Mouse (Mus musculus): ENCODE data around the gene Pla1a.

Gene Pla1a

DNA sequence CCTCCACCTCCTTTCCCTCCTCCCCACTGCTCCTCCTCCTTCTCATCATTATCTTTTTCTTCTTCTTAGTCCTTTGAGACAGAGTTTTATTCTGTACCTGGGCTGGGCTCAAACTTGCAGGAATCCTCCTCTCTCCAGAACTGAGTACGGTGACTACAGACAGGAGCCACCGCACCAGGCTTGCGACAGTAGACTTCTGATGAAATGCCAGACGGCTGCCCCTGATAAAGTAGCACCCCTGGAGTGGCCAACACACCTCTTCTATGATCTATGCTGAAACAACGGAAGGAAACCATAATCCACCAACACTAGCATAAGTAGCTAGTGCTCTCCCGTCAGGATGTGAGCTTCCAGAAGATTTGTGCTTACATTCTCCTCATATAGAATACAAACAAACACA lies 45.6 kb downstream of the Pla1a start:
- DNase-seq (ENCODE audit: low spot score), result no peak

DNA sequence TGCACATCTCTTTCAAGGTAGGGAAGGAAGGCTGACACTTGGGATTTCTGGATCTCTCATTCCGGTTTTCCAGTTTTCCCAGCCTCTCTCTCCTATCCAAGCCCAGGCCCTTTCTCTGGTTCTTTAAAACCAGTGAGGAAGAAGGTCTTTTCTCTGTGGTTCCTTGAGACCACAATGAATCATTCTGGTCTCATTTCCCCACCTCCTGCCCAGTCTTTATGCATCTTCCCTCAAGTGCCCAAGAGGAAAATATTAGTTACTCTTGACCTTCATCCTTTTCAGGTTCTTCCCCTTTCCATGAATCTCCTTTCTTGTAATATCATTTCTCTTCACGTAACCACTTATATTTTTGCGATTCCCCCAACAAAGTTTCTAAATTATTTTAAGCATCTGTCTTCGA lies 47.2 kb downstream of the Pla1a start:
- no peak for DNase-seq (ENCODE audit: low spot score)

DNA sequence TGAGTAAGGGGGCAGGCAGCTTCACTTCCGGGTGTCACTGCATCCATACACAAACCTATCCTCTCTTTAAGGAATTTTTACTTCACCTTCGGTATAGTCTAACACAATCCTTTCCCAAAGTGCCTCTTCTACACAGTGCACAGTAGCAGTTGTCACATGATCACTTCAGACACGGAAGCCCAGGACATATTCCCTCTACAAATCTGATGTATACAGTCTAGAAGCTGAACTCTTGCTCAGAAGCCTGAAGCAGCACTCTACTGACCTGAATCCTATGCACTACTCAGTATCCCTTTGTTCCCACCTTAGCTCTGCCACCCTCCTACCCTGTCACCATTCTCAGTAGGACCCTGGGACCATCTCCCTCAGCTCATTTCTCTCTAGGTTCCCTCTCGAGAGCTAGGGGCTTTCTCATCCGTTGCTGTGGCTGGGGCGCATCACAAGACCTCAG lies 47.7 kb downstream of the Pla1a start:
- DNase-seq (ENCODE audit: low spot score), result no peak

DNA sequence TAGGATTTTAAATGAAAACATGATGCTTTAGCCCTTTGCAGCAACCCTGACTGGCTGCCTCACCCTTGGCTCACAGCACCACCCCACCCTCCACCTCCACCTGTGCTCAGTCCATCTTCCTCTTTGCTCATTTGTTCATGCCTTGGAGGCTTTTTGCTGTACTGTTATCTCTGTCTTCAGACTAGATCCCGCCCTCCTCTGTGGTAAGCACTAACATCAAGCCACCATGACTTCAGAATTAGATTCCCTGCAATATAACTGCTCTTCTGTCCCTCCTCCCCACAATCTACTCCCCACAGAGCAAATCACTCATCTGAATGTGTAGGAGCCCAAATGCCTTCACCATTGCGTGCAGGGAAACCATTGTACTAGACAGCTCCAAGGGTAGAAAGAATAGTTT lies 49.3 kb downstream of the Pla1a start:
- DNase-seq (ENCODE audit: low spot score), result no peak

DNA sequence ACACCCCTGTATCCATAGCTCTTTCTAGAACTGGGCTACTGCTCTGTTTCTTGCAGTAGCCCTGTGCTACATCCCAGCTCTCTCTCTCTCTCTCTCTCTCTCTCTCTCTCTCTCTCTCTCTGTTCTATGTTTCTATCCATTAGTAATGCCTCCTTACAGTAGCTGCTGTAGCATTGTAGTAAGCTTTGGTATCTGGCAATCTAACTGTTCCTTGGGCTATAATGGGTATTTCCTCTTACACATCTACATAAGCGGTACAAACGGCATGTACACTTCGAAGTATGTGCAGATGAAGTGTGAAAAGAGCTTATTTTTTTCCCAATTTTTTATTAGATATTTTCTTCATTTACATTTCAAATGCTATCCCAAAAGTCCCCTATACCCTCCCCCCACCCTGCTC lies 53.0 kb downstream of the Pla1a start:
- DNase-seq (ENCODE audit: low spot score), result no peak

DNA sequence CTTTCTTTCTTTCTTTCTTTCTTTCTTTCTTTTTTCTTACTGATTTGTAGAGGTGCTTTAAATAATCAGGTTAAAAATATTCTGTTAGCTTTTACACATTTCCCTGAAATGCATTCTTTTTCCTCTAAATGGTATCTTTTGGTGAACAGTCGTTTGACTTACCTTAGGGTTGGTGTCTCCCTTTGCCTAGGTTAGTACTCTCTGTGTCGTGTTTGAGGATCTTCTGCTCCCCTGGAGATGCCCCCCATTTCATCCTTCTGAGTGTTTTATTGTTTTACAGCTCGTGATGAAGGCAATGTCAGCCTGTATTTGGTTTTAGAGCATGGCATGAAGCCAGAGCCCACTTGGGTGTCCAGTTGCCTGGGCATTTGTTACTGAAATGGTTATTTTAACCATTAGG lies 53.5 kb downstream of the Pla1a start:
- DNase-seq (ENCODE audit: low spot score), result no peak

DNA sequence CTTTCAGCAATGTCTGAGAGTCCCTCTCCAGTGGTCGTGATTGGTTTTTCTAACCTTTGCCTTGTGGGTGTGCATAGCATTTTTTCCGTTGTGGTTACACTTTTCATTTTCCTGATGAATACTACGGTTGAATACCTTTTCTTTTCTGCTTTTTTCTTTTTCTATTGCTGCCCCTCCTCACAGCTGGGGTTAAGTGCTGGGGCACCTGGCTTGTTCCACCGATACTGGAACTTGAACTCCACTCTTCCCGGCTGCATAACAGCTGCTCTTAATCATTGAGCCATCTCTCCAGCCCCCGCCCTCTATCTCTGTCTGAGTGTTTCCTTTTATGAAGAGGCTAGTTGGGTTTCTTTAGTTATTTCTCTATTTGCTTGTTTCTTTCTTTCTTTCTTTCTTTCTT lies 53.9 kb downstream of the Pla1a start:
- no peak for DNase-seq (ENCODE audit: low spot score)

DNA sequence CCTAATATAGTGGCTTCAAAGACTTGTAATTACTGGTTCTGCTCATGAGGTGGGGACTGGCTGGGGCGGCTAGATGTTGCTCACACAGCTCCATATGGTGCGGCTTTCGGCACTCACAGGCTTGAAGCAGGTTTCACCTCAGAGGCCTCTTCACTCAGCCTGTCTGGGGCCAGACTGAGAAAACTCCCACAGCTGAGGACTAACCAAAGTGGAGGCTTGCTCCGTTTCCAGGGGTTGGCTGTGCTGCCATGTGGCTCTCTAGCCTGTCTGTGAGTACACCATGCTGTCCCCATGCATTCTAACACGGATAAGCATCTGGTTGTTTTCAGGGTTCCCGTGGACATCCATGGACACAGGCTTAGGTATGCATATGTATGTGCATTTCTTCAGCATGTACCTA lies 54.4 kb downstream of the Pla1a start:
- DNase-seq (ENCODE audit: low spot score), result no peak

DNA sequence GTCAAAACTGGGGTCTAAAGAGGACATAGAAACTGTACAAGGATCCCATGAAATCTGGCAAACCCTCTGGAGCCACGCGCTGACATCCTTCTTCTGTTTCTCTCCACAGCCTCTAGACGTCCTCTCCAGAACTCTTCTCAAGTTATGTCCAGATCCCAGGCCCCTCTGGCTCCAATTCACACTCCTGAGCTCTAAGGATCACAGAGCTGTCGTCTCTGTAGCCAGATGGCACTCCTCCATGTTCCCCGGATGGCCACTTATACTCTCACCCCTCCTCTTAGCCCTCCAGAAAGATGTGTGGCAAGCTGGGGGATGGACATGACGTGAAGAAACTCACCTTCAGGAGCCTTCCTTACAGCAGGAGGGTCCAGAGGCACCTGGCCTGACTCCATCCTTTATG lies 55.4 kb downstream of the Pla1a start:
- DNase-seq (ENCODE audit: low spot score), result no peak

DNA sequence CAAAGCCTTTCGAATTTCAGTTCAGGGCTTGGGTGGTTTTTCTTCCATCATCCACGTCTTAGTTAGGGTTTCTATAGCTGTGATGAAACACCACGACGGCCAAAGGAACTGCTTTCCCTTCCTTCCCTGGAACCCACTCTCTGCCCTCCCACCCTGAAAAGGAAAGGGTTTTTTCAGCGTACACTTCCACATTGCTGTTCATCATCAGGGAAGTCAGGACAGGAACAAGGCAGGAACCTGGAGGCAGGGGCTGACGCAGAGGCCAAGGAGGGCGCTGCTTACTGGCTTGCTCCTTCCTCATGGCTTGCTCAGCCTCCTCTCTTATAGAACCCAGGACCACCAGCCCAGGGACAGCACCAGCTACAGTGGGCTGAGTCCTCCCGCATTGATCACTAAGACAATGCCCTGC lies 56.1 kb downstream of the Pla1a start:
- no peak for DNase-seq (ENCODE audit: low spot score)

DNA sequence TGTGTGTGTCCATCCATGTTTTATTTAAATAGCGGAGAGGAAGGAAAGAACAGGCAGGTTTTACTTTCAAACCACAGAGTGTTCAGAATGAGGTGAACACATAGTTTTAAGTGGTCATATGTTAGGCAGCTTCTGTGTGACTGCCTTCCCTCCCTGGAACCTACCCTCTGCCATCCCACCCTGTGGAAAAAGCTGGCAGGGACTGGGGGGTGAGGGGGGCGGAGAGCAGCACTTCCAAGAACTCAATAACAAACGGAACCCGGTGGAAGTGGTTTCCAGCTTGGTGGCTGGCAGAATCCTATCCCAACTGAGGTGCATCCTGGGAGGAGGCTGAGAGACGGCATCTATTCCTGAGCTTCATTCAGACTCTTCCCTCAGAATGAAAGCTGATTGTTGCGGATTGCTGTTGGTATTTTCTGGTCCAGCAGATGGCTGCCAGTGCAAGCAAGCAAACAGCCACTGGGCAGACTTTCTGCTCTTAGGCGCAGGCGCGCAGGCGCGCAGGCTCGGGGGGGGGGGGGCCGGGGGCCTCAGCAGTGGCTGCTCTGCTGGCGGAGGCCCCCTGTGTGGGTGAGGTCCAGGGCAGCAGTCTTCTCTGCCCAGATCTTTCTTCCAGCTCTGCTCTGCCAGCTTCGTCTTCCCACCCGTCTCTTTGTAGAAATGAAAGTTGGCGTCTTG lies 56.6 kb downstream of the Pla1a start:
- no peak for DNase-seq (ENCODE audit: low spot score)

DNA sequence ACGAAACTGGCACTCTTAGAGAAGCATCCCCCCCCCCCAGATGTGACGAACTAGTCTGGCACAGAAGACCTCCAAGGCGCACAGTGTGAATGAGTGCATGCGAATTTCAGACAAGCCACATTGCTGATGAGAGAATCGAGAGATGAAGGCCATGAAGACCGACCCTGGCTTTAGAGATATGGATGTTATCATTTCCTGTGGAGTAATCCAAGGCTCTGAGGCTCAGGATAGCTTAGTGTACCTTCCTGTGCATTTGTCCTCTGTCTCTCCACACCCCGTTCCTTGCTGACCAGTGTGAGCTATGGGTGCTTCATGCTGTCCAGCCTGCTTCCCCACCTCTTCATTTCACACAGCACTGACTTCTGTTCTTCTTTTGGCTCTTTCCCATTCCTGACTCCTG lies 57.8 kb downstream of the Pla1a start:
- DNase-seq (ENCODE audit: low spot score), result no peak

DNA sequence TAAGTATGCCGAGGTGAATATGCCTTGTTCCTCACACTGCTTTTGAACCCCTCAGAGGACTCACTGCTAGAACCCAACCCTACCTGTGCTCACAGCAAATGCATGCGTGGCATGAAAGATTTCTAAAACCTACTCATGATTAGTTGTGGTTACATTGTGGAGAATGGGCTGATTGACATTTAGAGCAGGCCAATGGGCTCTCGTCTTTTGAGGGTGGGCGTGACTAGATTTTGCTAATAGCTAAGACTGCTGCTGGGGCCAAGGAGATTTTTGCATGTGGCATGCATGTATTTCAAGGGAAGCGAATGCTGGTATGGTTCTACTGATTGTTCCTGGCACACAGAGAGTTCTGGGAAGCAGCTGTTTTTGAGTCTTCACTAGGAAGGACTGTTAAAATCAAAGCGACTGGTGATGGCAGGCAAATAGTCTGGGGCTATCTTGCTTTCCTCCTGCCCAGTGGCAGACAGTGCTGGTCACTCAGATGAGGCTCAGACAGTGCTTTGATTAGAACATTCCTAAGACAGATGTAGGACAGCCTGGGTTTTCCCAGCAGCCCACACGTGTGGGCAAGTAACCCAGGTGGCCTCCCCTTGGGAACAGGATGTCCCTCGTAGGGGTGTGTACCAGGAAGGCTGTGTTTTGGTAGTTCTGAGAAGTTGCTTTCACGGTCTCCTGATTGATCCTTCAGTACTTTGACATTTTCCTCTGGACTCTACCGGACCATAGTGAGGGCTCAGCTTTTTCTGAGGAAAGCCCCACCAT lies 58.4 kb downstream of the Pla1a start:
- no peak for DNase-seq (ENCODE audit: low spot score)

DNA sequence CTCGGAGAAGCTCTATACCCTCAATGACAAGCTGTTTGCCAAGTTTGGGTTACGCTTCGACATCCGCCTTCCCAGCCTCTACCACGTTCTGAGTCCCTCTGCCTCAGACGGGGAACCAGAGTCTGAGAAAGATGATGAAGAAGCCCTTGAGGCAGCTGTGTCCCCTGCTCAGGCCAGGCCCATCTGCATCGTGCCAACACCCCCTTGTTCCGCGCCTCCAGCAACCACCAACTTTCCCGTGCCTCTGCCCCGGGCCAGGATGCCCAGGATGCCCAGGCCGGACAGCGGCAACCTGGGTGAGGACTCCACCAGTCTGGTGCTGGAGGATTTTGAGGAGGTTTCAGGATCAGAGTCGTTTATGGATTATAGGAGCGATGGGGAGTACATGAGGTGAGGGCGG lies 59.0 kb downstream of the Pla1a start:
- no peak for DNase-seq (ENCODE audit: low spot score)

DNA sequence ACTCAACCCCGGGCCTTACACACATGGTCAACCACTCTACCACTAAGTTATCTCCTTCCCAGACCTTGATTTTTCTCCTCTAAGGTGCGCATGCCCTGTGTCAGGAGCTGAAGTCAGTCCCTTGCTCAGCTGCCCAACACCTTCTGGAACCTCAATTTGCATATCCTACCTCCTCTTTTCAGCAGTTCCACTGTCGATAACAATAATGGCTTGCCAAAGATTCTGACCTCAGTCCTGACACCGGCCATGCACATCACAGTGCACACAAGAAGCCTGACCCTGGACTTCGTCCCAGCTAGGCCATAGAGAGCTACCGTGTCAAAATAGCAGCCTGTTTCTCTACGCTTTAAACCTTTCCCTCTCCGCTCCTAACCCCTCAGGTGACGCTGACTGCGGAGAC lies 59.5 kb downstream of the Pla1a start:
- no peak for DNase-seq (ENCODE audit: low spot score)

DNA sequence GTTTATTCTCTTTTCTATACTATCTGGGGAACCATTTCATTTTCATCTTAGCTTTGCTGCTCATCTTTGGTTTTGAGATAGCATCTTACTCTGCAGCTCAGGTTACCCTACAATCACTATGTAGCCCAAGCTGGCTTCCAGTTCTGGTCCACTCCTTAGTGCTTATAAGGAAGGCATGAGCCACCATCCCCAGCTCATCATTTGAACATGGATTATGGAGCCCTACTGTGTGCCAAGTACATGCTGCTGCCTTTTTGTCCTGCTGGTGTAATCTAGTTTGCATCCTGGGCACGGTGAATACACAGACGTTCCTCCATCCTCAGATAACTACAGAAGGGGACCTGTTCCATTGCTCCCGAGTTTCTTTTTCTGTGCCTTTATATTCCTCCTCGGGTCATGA lies 60.1 kb downstream of the Pla1a start:
- no peak for DNase-seq (ENCODE audit: low spot score)

DNA sequence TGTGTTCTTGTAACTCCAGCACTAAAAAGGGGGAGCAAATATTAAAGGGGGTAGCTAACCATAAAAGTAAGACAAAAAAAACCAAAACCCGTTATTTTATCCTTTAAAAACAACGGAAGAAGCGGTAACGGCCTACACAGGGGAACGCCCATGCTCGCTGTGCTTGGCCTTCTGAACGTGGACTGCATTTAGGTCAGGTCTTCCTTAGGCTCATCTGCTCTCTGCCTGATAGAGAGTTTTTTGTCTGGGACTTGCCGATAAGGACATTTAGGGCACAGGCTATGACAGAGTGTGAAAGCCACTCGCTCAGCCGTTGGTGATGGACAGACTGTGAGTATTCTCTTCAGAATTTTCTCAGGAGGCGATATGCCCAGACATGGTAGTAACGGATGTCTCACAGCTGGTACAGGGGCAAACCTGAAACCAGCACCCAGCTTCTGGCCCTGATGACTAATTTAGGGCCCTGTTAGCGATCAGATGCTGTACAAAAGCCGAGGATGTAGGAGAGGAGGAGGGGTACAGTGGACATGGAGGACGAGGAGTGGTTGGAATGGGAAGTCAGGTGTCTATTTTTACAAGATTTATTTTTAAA lies 61.1 kb downstream of the Pla1a start:
- no peak for DNase-seq (ENCODE audit: low spot score)

DNA sequence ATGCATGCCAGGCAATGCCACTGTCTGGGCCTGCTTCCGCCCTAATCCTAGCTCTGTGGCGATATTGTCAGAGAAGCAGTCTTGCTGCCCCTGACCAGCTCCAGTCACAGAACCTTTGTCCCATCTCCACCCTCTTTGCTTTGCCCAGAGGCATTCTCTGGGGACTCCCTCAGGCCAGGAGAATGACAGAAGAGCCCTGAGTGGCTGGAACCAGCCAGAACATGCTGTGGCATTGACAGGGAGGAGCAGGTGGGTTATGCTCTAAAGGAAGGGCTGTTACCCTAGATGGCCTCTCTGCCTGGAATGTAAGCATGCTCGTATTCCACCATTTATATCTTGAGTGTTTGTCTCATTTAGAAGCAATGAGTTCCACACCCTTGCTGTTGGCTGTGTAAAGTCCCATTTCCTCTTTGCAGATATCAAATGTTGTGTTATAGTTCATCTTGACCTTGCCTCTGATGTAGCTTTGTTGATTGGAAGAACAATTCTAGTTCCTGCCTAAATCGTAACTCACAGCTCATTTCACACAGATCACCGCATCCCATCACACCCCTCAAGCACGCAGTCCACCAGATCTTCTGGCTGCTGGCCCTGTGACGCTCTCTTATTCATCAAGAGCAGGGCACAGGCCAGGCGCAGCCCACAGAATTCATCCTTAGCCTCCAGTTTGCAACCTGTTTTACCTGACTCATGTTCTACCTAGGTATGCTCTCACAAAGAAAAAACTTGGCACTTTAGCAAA lies 62.1 kb downstream of the Pla1a start:
- DNase-seq (ENCODE audit: low spot score), result no peak

DNA sequence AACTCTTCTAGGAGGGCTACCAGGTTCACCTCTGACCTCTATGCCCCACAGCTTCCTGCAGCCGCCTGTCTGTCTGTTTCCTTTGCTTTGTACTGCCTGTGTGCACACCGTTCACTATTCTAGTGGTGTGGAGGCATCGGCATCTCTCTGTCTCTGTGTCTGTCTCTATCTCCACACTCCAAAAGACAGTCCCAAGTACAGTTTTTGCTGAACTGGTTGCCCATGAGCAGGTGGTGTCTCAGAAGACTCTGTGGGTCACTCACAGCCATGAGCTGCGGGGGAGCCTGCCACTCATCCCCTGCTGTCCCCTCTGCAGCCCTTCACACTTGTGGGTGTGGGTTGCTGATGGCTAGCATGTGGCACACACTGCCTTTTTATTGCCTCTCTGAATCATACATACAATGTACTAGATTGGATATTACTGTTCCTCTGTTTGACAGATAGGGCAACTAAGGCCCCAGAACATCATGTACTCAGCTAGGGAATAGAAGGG lies 62.9 kb downstream of the Pla1a start:
- no peak for DNase-seq (ENCODE audit: low spot score)

DNA sequence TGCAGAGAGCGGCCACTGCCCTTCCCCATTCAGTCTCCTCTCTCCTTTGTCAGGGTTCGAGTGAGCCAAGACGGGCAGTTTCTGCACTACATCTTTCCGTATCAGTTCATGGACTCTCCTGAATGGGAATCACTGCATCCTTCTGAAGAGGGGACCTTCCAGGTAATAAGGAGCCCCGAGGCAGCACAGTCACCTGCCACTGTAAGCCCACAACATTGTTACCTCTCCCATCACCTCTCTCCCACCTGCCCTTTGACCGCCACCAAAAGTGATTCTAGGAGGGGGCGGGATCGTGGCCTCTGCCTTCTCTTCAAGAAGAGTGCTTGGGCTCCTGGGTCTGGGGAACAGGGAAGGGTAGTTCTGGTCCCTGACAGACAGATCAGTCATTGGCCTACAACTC lies 63.5 kb downstream of the Pla1a start:
- no peak for DNase-seq (ENCODE audit: low spot score)

DNA sequence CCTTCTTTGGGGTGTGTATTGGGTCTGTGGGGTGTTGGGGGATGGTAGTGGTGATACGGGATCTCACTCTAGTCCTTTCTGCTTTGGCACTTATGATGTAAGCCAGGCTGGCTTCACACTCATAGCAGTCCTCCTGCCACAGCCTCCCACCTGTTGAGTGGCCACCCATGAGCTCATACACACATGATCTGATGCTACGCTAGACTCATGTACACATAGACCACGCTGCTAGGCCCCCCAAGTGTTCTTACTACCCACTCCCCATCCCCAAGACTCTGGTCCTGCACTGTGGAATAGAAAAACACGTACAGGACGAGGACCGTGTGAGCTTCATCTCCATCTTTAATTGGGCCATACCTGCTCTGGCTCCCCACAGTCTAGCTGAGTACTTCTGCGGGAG lies 63.9 kb downstream of the Pla1a start:
- no peak for DNase-seq (ENCODE audit: low spot score)

DNA sequence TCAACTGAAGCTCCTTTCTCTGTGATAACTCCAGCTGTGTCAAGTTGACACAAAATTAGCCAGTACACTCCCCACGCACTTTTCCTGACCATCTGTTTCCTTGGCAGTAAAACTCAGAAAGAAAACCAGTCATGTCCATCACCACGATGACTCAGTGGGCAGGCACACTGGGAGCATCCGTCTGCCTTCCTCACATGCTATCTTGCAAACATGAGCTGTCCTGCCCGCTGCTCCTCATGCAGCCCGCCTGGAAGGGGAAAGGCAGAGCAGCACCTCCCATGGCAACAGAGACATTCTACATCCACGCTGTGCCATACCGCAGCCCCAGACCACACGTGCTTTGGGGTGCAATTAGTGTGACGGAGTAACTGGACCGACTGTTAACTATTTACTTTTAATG lies 64.6 kb downstream of the Pla1a start:
- no peak for DNase-seq (ENCODE audit: low spot score)

DNA sequence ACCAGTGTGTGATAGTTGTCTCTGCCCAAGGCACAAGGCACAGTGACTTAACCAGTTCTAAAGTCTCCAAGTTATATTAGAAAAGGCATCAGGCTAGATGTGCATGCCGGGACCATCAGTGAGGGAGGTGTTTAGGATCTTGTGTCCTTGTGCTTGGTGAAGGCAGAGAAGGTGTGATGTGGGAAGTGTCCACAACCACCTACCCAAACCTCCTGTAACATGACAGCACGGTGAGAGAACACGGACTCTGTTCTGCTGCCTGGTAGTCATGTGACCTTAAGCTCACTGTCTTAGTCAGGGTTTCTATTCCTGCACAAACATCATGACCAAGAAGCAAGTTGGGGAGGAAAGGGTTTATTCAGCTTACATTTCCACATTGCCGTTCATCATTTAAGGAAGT lies 66.7 kb downstream of the Pla1a start:
- DNase-seq (ENCODE audit: low spot score), result no peak

Measured in testis, postnatal 10 days (tissue).